Mouse (Mus musculus) c-Kit-positive CD71-positive TER-119-negative erythroid progenitor cells, embryonic 14.5 days (primary cell): ENCODE measurements around the gene Cps1.

Source experiments
- DNase-seq: peaks from one replicate; pipeline ENCODE4 v3.0.0-alpha.2; 2013; ENCODE audit warnings: low read depth

Cps1 gene

DNA sequence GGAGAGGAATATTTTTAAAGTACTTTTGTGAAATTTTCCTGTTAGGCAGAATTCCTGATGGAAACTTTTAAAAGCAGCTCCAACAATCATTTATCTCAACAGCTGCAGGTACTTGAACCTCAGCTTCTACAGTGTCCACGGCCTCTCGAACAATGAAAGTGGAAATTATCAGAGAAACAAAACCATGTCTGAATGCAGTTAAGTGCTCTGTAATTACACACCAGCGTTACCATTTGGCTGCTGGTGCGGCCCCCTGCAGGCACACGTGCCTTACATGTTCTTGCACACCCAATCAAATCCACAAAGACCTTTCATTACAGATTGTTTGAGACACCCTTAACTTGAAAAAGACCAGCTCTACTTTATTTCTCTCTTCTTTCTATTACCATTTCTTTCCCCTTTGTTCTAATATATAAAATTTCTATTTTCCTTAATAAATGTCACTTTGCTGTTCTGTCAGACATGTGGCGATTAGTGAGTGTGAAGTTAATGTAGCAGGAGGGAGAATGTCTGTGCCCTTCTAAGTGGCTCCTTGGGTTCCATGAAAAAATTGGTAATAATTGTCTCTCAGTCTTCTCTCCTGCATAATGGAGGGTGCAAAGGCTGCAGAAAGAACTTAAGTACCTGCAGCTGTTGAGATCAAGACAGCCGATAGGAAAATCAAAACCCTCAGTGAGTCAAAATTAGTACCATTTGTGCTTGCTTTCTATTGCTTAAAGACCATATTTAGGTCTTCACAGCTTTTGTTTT lies 112.8 kb downstream of the Cps1 start:
- DNase-seq, result no peak

GRCm38 (mm10) chr1:67238446-67238845 lies 115.6 kb downstream of the Cps1 start:
- no peak for DNase-seq

- no peak for DNase-seq
These were observed 116.1 kb downstream of the Cps1 start for GRCm38 (mm10) chr1:67238941-67239340.

DNA sequence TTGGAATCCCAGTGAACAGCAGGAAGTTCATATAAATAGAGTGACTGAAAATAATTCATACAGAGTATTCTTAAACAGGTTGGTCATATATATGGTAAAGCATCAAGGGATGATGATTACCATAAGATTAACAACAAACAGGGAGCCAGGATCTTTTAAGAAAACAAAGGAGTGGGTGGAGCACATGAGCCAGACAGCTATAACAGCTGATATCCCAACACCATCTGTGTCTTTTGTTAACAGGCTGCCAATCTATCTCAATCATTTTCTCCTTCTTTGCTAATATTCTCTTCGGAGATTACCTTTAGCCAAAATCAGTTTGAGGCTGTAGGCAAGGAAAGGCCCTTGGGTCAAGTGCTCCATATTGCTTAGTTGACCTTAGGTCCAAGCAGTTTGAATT lies 142.4 kb downstream of the Cps1 start:
- no peak for DNase-seq

DNA sequence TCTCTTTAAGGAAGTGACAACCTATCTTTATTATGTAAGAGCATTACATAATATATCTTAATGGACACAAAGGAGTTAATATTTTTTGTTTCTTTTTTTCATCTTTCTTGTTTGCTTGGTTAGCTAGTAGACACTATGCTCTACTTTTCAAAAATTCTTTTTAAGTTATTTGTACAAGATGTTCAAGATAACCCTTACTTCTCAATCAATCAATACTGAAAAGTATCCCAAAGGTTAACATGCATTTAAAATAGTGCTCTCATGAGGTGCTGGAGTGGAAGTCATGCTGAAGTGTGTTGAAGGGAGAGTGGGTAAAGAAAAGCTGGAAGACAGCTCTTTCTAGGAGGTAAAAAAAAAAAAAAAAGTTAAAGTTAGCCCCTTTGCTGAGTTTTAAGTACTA lies 145.1 kb downstream of the Cps1 start:
- no peak for DNase-seq

GRCm38 (mm10) chr1:67268450-67268849 lies 145.6 kb downstream of the Cps1 start:
- no peak for DNase-seq

GRCm38 (mm10) chr1:67276270-67276669 lies 153.4 kb downstream of the Cps1 start:
- DNase-seq, result no peak
